Mouse (Mus musculus) spleen, postnatal 36 days (tissue): ENCODE measurements around the gene Chek2.

ENCODE experiments used
- DNase-seq, 2 experiments: peaks; one replicate each; pipeline ENCODE4 v3.0.0; 2022; ENCODE audit warnings: low spot score in 2 of 2, mixed read lengths in 1 of 2

Gene Chek2

DNA sequence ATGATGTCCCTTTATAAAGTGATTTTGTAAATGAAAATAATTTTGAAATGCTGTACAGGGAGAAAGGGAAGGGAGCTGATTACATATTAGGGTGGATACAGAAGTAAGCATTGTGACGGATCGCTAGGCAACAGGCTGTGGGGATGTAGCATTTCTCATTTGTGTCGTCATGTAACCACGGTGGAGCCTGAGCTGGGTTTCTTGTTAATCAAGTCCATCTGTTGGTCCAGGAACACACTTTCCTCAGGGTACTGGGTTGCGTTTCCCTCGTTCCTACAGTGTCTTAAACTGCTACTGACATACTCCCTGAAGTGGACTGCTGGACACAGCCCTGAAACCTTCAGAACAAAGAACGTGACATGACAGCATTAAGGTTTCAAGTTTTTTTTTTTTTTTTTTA lies 58.4 kb downstream of the Chek2 start:
- no peak for DNase-seq

DNA sequence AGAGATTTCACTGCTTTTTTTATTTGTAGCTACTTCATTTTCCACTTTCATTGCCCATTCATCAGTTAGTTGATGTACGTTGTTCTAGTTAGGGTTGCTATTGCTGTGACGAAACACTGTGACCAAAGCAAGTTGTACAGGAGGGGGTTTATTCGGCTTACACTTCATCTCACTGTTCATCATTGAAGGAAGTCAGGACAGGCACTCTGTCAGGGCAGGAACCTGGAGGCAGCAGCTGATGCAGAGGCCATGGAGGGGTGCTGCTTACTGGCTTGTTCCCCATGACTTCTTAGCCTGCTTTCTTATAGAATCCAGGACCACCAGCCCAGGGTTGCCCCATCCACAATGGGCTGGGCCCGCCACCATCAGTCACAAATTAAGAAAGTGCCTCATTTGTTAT lies 59.0 kb downstream of the Chek2 start:
- no peak for DNase-seq

DNA sequence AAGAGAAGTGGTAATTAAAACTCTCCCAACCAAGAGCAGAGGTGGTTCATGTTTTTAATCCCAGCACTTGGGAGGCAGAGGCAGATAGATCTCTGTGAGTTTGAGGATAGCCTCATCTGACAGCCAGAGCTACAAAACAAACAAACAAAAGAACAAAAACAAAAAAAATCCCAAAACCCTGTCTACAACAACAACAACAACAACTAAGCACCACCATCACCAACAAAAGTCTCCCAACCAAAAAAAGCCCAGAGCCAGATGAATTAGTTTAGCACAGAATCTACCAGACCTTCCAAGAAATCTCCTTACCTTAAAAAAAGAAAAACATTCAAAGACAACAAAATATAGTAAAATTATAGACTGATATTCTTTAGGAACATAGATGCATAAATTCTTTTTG lies 60.6 kb downstream of the Chek2 start:
- no peak for DNase-seq

GRCm38 (mm10) chr5:110906708-110907107 lies 66.9 kb downstream of the Chek2 start:
- no peak for DNase-seq

DNA sequence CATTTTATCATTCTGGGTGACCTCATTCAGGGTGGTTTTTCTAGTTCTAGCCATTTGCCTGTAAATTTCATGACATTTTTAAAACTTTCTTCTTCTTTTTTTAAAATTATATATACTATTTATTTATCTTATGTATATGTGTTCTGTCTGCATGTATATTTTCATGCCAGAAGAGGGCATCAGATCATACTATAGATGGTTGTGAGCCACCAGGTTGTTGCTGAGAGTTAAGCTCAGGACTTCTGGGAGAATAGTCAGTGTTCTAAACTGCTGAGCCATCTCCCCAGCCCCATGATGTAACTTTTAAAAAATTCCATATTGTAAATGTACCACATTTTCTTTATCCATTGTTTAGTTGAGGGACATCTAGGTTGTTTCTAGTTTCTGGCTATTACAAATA lies 69.1 kb downstream of the Chek2 start:
- DNase-seq, result no peak

DNA sequence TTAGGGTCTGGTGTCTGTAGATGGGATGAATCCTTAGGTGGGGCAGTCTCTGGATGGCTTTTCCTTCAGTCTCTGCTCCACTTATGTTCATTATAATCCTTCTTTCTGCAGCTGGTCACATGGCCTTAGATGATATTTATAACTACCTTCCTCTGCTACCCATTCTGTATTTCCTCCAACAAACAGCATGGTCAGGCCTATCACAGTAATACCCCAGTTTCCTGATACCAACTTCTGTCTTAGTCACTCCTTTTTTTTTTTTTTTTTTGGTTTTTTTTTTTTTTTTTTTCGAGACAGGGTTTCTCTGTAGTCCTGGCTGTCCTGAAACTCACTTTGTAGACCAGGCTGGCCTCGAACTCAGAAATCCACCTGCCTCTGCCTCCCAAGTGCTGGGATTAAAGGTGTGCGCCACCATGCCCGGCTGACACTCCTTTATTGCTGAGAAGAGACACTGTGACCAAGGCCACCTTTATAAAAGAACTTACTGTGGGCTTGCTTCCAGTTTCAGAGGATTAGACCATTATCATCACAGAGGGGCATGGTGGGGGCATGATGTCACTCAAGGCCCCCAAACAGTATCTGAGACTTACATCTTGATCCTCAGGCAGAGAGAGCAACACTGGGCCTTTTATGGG lies 70.3 kb downstream of the Chek2 start:
- DNase-seq, result no peak

DNA sequence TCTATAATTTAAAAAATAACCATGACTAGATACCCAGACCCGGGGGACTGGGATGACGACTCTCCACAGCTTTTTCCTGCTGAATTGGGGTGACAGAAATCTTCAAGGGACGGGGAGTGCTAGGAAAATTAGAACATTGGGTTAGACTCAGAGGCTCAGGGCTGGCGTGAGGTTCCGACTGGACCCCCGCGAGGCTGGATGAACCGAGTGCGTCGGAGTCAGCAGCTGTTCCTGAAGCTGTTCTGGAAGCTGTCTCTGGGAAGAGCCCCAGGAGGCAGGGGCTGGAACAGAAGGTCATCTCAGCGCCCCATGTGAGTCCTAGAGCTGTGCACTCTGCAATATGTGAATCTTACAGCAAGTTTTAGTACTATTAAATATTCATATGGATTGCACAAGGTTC lies 75.1 kb downstream of the Chek2 start:
- no peak for DNase-seq

DNA sequence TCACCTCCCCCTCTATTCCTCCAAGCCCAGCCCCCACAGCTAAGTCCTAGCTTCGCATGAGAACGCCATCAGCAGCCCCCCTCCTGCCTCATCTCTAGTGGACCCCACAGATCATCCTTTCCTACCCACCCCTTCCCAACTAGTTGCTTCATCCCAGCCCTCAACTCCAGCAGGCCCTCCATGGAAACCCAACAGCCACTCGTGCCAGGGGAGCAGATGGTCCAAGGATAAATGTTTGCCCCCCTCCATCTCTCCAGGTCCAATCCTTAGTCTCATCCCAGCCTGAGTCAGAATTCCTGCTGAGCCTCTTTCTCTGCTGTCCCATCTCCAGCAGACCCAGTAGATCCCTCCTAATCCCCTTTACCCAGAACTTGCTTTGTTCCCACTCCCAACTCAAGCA lies 76.5 kb downstream of the Chek2 start:
- DNase-seq, result no peak

- DNase-seq, result no peak
These were observed 79.8 kb downstream of the Chek2 start for GRCm38 (mm10) chr5:110919541-110919940.

- no peak for DNase-seq
These were observed 83.6 kb downstream of the Chek2 start for GRCm38 (mm10) chr5:110923336-110923735.
